Mouse (Mus musculus) erythroblast, adult 5-6 weeks (primary cell): Measurements from ENCODE around the gene Capn7. TPM values are rescaled to one million over a fixed set of nuclear protein-coding genes. Genes with fewer than 3 reads are reported as not detected.

Experiments
- ATAC-seq: replicated peaks from 2 replicates; pipeline ENCODE4 v1.8.0; 2016; ENCODE audit warnings: moderate number of reproducible peaks, mild to moderate bottlenecking, moderate TSS enrichment, inconsistent platforms; ENCODE audit not compliant: poor library complexity, low FRiP score, severe bottlenecking
- total RNA-seq, 2 experiments: library from RNA; stranded (forward) in 1 of 2; stranded (reverse) in 1 of 2; fragments of 150-400 nt in 1 of 2; fragments of 200-764, 138-1000 nt in 1 of 2; gene quantifications; 2 replicates each; pipeline versions ENCODE4 v1.2.3 to v1.2.4; 2015 to 2017; ENCODE audit warnings: low replicate concordance in 2 of 2

Gene Capn7
- total RNA-seq, 2 experiments from 2014 or later: 13.0 to 17.3 TPM

GRCm38 (mm10) chr14:31393936-31394630 is 57.6 kb downstream of the Capn7 start:
- no peak for ATAC-seq

DNA sequence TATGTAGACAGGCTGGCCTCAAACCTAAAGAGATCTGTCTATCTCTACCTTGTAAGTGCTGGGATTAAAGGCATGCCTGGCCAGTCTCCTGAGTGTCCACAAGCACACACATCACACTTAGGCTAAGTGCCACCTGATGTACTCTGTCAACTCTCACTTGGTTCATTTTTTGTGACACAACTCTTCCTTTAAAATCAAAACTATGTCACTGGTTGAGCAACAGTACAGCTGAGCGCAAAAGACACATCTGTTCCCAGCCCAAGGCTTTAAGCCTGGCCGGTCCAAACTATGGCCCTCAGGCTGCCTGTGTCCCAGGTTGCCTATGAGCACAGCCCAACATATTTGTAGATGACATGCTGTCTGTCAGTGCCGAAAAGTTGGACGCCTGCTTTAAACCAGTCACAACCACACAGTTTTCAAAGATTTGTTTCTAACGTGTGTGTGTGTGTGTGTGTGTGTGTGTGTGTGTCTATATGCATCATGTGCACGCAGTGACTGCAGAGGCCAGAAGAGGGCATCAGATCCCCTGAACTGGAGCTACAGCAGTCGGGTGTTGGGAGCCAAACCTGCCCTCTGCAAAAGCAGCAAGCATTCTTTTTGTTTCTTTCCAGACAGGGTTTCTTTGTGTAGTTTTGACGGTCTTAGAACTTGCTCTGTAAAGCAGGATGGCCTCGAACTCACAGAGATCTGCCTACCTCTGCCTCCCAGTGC is 58.5 kb downstream of the Capn7 start:
- ATAC-seq: no peak

DNA sequence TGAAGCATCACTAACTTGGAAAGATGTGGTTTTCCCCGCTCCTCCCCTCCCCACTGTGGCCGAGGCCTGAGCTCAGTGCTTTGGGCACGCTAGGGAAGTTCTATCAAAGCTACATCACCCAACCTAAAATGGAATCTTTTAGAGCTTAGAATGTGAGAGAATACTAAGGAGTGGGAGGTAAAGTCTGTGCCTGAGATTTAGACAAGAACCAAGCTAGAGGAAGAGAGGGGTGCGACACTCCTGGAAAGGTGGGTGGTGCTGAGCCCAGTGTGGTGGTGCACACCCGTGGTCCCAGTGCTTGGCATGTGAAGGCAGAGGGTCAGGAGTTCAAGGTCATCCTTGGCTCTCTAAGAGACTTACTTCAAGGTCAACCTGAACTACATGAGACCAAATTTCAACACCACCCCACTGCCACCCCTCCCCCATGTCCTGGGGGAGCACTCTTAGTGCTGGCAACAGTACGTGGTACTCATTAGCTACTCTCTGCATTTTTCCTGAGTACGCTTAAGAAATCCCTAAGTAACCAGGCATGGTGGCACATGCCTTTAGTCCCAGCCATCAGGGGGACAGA is 59.3 kb downstream of the Capn7 start:
- no peak for ATAC-seq

GRCm38 (mm10) chr14:31396428-31396827 is 60.0 kb downstream of the Capn7 start:
- ATAC-seq: no peak

DNA sequence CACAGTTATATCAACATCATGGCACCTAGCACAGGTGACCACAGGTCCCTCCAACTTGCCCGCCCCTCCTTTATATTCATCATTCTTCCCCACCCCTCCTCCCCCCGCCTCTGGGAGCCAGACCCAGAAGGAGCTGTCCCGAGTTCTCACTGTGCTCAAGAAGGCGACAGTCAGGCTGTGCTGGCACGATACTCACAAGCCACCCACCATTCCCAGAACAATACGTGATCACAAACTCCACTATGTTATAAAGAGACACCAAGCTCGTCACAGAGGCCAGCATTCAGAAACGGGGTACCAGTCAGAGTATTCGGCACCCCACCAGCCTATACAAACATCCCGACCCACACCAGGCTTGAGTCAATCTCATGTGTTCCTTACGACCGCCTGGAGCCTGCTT is 60.9 kb downstream of the Capn7 start:
- no peak for ATAC-seq

DNA sequence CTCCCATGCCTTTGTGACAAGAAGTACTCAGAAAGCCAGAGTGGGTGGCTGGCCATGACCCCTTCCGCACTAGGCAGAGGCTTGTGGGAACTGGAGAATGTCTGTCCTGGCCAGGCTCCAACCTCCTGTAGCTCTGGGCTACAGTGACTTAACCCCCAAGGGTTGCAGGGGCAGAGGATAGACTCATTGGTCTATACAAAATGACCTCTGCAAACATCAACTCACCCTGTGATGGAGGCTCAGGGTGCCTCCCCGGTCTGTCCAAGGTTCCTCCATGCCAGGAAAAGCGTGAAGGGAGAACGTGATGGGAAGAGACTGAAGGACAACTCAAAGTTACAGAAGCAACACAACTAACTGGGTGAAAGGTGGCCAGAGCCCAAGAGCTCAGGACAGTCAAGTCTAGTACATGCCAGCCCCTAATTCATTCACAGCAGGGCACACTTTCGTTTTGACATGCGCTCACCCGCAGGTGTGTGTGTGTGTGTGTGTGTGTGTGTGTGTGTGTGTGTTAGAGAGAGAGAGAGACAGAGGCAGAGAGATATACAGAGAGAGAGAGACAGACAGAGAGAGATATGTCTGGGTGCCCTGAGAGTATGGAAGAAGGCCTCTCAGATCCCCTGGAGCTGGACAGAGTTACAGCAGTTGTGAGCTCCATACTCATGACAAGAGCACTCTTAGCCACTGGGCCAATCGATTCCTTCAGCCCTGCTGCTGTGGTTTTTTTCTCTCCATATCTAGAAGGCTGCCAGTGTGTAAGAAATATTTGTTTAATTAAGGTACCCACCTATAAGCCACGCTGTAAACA is 61.6 kb downstream of the Capn7 start:
- no peak for ATAC-seq

DNA sequence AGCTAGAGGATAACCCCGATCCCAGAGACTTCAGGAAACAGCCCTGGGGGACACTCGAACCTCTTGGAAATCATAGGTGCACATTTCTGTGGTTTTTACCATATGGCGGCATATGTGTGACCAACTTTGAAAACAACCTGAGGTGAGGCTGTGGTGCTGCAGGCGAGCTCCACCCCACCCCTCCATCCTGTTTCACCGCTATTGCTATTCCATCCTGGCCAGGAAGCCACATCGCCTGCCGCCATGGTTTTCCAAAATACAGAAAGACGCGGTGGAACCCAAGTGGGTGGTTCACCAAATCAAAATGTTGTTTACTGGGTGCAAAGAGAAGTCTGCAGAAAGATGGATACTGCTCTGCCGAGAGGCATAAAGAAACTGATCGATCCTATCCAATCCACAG is 62.4 kb downstream of the Capn7 start:
- no peak for ATAC-seq

GRCm38 (mm10) chr14:31399271-31399670 is 62.8 kb downstream of the Capn7 start:
- ATAC-seq: no peak

GRCm38 (mm10) chr14:31400246-31400645 is 63.8 kb downstream of the Capn7 start:
- no peak for ATAC-seq

- ATAC-seq: no peak
Measured at GRCm38 (mm10) chr14:31400896-31401295, 64.5 kb downstream of the Capn7 start.

DNA sequence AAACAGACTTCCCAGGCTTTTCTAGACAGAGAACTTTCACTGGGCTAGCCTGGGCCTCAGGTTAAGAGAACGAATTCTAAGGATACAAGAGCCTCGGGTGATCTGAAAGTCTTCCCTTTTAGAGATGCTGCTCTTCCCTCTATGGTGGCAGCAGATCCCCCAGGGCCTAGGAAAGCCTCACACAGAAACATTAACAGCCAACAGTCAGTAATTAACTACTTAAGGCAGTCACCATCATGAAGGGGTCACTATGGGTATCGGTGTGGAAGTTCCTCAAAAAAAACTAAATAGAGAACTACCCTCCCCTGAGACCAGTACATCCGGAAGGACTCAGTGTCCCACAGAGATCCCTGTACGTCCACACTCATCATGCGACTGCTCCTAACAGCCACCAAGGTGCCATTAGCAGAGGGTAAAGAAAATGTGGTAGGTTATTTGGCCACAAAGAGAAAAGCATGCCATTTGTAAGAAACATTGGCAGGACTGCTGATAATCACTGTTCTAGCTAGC is 65.5 kb downstream of the Capn7 start:
- ATAC-seq: no peak

- ATAC-seq: no peak
Measured at GRCm38 (mm10) chr14:31402693-31403092, 66.3 kb downstream of the Capn7 start.

- no peak for ATAC-seq
Measured at GRCm38 (mm10) chr14:31403556-31403955, 67.1 kb downstream of the Capn7 start.

DNA sequence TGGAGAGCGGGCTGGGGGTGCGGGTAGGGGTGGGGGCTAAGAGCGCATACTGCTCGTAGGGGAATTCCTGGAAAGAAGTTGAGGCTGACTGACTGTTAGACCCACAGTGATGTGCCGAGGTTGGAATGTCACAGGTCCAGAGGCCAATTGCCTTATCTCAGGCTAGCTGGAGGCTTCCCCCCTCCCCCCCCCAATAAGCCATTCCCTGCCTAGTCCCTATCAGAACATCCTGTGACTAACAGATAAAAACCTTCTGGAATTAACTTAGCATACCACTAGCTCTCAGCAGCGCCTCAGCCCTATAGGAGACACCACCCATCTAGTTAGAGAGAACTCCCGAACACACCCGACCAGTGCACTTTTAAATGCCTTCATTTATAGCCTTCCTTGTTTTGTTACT is 67.6 kb downstream of the Capn7 start:
- ATAC-seq: no peak

GRCm38 (mm10) chr14:31404663-31405062 is 68.2 kb downstream of the Capn7 start:
- no peak for ATAC-seq

DNA sequence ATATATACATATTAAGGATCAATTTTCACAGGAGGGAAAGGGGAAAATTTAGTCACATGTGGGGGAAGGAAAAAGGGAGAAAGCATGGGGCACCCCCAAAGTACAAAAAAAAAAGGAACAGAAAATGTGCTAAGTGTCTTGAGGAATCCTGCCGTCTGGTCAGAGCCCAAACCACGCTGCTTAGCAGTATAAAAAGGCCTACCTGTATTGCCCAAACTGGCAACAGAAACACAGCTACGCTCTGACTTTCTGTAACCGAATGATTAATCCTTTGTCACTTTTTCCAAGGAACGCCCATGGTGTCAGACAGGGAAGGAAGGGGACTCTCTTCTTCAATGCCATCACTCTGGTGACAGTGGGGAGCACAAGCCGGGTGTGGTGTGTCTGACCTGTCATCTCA is 69.2 kb downstream of the Capn7 start:
- no peak for ATAC-seq

DNA sequence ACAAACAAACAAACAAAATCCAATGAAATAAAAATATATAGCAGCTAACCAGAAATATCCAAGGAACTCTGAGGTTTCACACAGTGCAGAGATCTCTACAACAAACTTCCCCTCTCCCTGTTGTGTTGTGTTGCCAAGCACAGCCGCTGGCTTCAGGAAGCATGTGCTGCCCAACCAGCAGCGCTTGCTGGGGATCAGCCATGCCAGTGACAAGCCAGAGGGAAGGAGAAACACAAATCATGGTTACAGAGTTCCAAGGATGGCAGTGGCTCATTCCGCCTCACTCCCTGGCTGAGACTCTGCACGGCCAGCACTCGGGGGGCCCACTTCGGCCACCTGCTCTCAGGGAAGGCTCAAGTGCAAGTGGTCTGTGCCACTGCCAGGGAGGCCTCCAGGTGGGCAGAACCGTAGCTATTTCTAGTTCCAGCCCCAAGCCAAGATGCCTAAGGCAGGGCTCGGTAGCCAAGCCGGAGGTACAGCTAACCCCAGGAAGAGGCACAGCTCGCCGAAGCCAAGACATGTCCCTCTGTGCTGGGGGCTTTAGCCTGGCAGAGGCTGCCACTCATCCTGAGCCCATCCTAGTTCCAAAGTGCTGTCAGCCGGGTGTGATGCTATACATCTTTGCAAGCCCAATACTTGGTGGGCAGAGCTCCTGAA is 69.8 kb downstream of the Capn7 start:
- ATAC-seq: no peak

GRCm38 (mm10) chr14:31407208-31407607 is 70.8 kb downstream of the Capn7 start:
- ATAC-seq: no peak

GRCm38 (mm10) chr14:31407911-31408604 is 71.6 kb downstream of the Capn7 start:
- ATAC-seq: no peak
